19 mouse cellular contexts compared by ENCODE assay signal in the genomic region with DNA sequence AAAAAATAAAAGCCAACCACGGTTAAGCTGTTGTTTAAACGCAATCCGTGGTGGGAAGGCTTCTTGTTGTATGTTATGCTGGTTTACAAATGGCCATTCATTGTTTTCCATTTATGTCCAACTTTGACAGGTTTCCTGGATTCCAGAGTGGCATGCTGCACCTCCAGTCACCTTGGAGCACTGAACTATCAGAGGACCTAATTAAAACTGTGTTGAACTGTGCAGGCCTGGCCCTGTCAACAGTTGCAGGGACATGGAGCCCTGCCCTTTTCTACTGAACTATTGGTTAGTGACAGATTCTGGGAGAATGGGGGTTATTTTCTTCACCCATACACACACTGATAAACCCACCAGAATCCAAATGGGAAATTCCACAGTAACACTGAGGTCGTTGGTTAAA. TPM values are rescaled to one million over a fixed set of nuclear protein-coding genes. Genes with fewer than 3 reads are reported as not detected.
DNase-seq lines count a peak whose midpoint lies in the region; ATAC-seq and TF ChIP-seq lines count a peak whose summit lies in the region.
"Had no signal": no experiment of that assay in that cellular context is flagged by ENCODE, and none has a peak within 500 bp of the region (broad histone marks: within the 10 kb centered on the region; RNA-seq: fewer than 3 reads in every experiment).

No protein-coding gene starts in this region.

- no peak for DNase-seq in heart, postnatal 0 days (ENCODE audit: low spot score)
- no peak for DNase-seq in heart, postnatal 36 days
- no peak for DNase-seq in midbrain, embryonic 10.5 days (ENCODE audit: low spot score)
- no peak for DNase-seq in midbrain, embryonic 14.5 days
- DNase-seq in retina, embryonic 14.5 days (ENCODE audit: low spot score), result peak; percentile 62
- peak; percentile 76 for DNase-seq in retina, postnatal 1 day
- DNase-seq: adrenal gland, adult 2 months; adrenal gland, postnatal 25 days; cerebellum, adult 18-20 months; cerebellum, adult 9-11 months; heart, adult 2 months; heart, postnatal 10 days had no signal

- no peak for TF ChIP-seq CTCF in heart, postnatal 0 days (IDR thresholded peaks at IDR 0.05; ENCODE audit: low read depth)

- H3K9me3 ChIP-seq in heart, postnatal 0 days (replicated peaks; ENCODE audit: control insufficient read depth, low read length), result no peaks in the 10 kb centered on the region
- no peaks in the 10 kb centered on the region for H3K9me3 ChIP-seq in midbrain, embryonic 10.5 days (replicated peaks)
- no peaks in the 10 kb centered on the region for H3K9me3 ChIP-seq in midbrain, embryonic 14.5 days (ENCODE audit: control insufficient read depth, low read length)
- H3K9me3 ChIP-seq: embryonic facial prominence, embryonic 13.5 days; forebrain, embryonic 15.5 days had no signal

- no peak overlapping the region for H3K27ac ChIP-seq in heart, postnatal 0 days (ENCODE audit: low read depth)
- 0 out of 2 replicates have a peak overlapping the region, but pooled peaks have one; percentile 10 for H3K27ac ChIP-seq in midbrain, embryonic 10.5 days (replicated peaks)
- H3K27ac ChIP-seq in midbrain, embryonic 14.5 days (replicated peaks; ENCODE audit: low read depth, low read length), result no peak overlapping the region
- H3K27ac ChIP-seq: embryonic facial prominence, embryonic 13.5 days; forebrain, embryonic 15.5 days; heart, adult 2 months had no signal

- H3K9ac ChIP-seq in heart, postnatal 0 days (replicated peaks; ENCODE audit: low read depth, low read length), result no peak overlapping the region
- H3K9ac ChIP-seq in midbrain, embryonic 14.5 days (replicated peaks; ENCODE audit: low read length), result no peak overlapping the region
- H3K9ac ChIP-seq: embryonic facial prominence, embryonic 13.5 days; forebrain, embryonic 15.5 days had no signal

- no peaks in the 10 kb centered on the region for H3K27me3 ChIP-seq in heart, postnatal 0 days (ENCODE audit: control insufficient read depth, insufficient read depth, low read length)
- no peaks in the 10 kb centered on the region for H3K27me3 ChIP-seq in midbrain, embryonic 10.5 days (ENCODE audit: low read depth, poor library complexity, severe bottlenecking)
- H3K27me3 ChIP-seq in midbrain, embryonic 14.5 days (ENCODE audit: control insufficient read depth, insufficient read depth, low read length), result no peaks in the 10 kb centered on the region
- H3K27me3 ChIP-seq: embryonic facial prominence, embryonic 13.5 days; forebrain, embryonic 15.5 days had no signal

- ATAC-seq in heart, postnatal 0 days (ENCODE audit: insufficient read depth, low read depth), result peak; percentile 51; the same call in 1 of the 2 replicates
- ATAC-seq in midbrain, embryonic 14.5 days (ENCODE audit: low FRiP score, low TSS enrichment), result no peak
- ATAC-seq: intestine, embryonic 16.5 days had no signal

- H3K4me2 ChIP-seq in heart, postnatal 0 days (ENCODE audit: low read depth, low read length), result no peak overlapping the region
- H3K4me2 ChIP-seq in midbrain, embryonic 14.5 days (ENCODE audit: low read length), result no peak overlapping the region
- H3K4me2 ChIP-seq: embryonic facial prominence, embryonic 13.5 days; forebrain, embryonic 15.5 days; heart, embryonic 11.5 days had no signal

- no peaks in the 10 kb centered on the region for H3K36me3 ChIP-seq in heart, postnatal 0 days (replicated peaks; ENCODE audit: control insufficient read depth, insufficient read depth, low read length)
- H3K36me3 ChIP-seq in midbrain, embryonic 10.5 days, result no peaks in the 10 kb centered on the region
- no peaks in the 10 kb centered on the region for H3K36me3 ChIP-seq in midbrain, embryonic 14.5 days (ENCODE audit: control insufficient read depth, insufficient read depth, low read length)
- H3K36me3 ChIP-seq: embryonic facial prominence, embryonic 13.5 days; forebrain, embryonic 15.5 days had no signal

- no peak for TF ChIP-seq EP300 in heart, postnatal 0 days (IDR thresholded peaks at IDR 0.05; ENCODE audit: low read depth)

- 0 out of 2 replicates have a peak, but pooled peaks cover 5% of the 10 kb centered on the region for H3K4me1 ChIP-seq in heart, postnatal 0 days (ENCODE audit: control insufficient read depth, insufficient read depth)
- H3K4me1 ChIP-seq in midbrain, embryonic 10.5 days, result peaks cover 21% of the 10 kb centered on the region
- 0 out of 2 replicates have a peak, but pooled peaks cover 4% of the 10 kb centered on the region for H3K4me1 ChIP-seq in midbrain, embryonic 14.5 days (ENCODE audit: control insufficient read depth, insufficient read depth, low read length)
- H3K4me1 ChIP-seq: embryonic facial prominence, embryonic 13.5 days had no signal

- WGBS in heart, postnatal 0 days, result 45% methylated on average over 4 of the region's 4 CpGs
- 58% methylated on average over 4 of the region's 4 CpGs for WGBS in midbrain, embryonic 10.5 days
- 41% methylated on average over 4 of the region's 4 CpGs for WGBS in midbrain, embryonic 14.5 days

- no peak overlapping the region for H3K4me3 ChIP-seq in heart, postnatal 0 days (ENCODE audit: low read depth, low read length)
- no peak overlapping the region for H3K4me3 ChIP-seq in midbrain, embryonic 10.5 days
- H3K4me3 ChIP-seq in midbrain, embryonic 14.5 days (replicated peaks; ENCODE audit: low read depth, low read length), result no peak overlapping the region
- H3K4me3 ChIP-seq: embryonic facial prominence, embryonic 13.5 days; forebrain, embryonic 15.5 days; heart, adult 2 months had no signal

- intact Hi-C loops in heart, postnatal 36 days (cut with DNase I), result no loop called here

RNA-seq across cellular contexts. Expression of gene Cdh20, which starts 20.9 kb away (rescaled TPM):
- 4.4 and 5.3 TPM in 2 replicates for total RNA-seq in heart, postnatal 0 days (2014; rRNA removed; ENCODE audit: low replicate concordance)
- 0.86 and 0.96 TPM in 2 replicates for polyA plus RNA-seq in heart, postnatal 0 days (2015; fragmentation: Nextera tagmentation; extraction: Ambion mirVana)
- total RNA-seq in heart, postnatal 36 days (2021), result 1 to 10 TPM in 1 of 2 experiments, under 1 TPM in 1; 0.62 to 1.4 TPM
- 1.4 and 1.7 TPM in 2 replicates for polyA plus RNA-seq in midbrain, embryonic 10.5 days (2016; fragmentation: Nextera tagmentation; extraction: Ambion mirVana)
- 1.4 and 1.8 TPM in 2 replicates for polyA plus RNA-seq in midbrain, embryonic 14.5 days (2014; fragmentation: Nextera tagmentation; extraction: Ambion mirVana)
- total RNA-seq: gastrocnemius, adult 18-20 months; hematopoietic stem cell, adult 5-6 weeks had no signal
- polyA plus RNA-seq: gonadal fat pad, adult 2 months had no signal

Comparison
In these comparisons a context has a peak if more than half of its experiments do, and no peak if none do; other contexts are left out.
1. DNase-seq: peak in retina, embryonic 14.5 days (single experiment) and retina, postnatal 1 day (single experiment); none in heart, postnatal 0 days (single experiment), heart, postnatal 36 days (0 of 2), midbrain, embryonic 10.5 days (single experiment) and midbrain, embryonic 14.5 days (single experiment).